Comparison of ENCODE assay signal across 13 mouse cellular contexts in the genomic region with DNA sequence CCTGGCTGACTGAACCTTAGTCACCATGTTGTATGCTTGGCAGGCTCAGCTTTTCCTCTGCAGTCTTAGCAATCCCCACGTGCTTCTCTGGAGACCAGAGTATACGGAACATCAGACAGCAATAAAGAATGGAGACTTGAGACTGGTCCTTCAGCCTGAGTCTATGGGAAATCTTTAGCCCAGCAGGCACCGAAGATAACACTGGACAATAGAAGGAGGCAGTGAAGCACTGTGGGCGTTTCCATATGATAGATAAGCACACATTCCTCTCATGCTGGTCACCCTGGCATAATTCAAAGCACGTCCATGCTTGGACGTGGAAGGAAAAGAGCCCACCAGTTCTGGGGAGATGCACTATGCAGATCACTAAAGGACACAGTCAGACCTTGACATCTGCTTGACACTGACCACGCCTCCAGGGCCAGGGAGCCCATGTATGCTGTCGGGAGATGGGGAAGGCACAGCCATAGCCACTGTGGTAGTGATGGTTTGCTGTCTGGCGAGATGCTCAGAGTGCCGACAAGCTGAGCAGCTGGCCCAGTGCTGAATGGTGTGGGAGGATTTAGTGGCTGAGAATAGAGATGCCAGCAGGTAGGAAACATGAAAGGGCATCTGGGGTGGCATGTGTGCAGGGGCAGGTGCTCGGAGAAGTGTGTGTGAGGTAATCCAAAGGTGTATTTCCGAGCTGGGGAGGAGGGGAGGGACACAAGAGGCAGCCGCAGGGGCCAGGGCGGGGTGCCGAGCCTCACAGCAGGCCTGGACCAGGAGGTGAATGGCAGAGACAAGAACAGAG. TPM values are rescaled to one million over a fixed set of nuclear protein-coding genes. Genes with fewer than 3 reads are reported as not detected.
DNase-seq lines count a peak whose midpoint lies in the region; ATAC-seq lines count a peak whose summit lies in the region.
"Had no signal": no experiment of that assay in that cellular context is flagged by ENCODE, and none has a peak within 500 bp of the region (broad histone marks: within the 10 kb centered on the region; RNA-seq: fewer than 3 reads in every experiment).

No protein-coding gene starts in this region.

- H3K4me3 ChIP-seq in heart, embryonic 10.5 days: no peak overlapping the region
- H3K4me3 ChIP-seq in limb, embryonic 13.5 days: no peak overlapping the region
- H3K4me3 ChIP-seq in limb, embryonic 10.5 days: no peak overlapping the region
- no peak overlapping the region for H3K4me3 ChIP-seq in neural tube, embryonic 15.5 days (replicated peaks)
- H3K4me3 ChIP-seq: forebrain, embryonic 15.5 days had no signal

- 0 out of 2 replicates have a peak overlapping the region, but pooled peaks have one; percentile 4 for H3K9ac ChIP-seq in limb, embryonic 13.5 days
- no peak overlapping the region for H3K9ac ChIP-seq in neural tube, embryonic 15.5 days (replicated peaks)
- H3K9ac ChIP-seq: forebrain, embryonic 15.5 days had no signal

- peak overlapping the region; percentile 69 for H3K27ac ChIP-seq in heart, embryonic 10.5 days
- no peak overlapping the region for H3K27ac ChIP-seq in limb, embryonic 13.5 days
- no peak overlapping the region for H3K27ac ChIP-seq in limb, embryonic 10.5 days
- no peak overlapping the region for H3K27ac ChIP-seq in neural tube, embryonic 15.5 days (replicated peaks)
- H3K27ac ChIP-seq: forebrain, embryonic 15.5 days had no signal

- H3K4me1 ChIP-seq in heart, embryonic 10.5 days: peaks cover 69% of the 10 kb centered on the region
- peaks cover 25% of the 10 kb centered on the region for H3K4me1 ChIP-seq in limb, embryonic 13.5 days
- peaks cover 9% of the 10 kb centered on the region; the same call in 1 of the 2 replicates for H3K4me1 ChIP-seq in limb, embryonic 10.5 days
- peaks cover 24% of the 10 kb centered on the region for H3K4me1 ChIP-seq in neural tube, embryonic 15.5 days

- H3K36me3 ChIP-seq in heart, embryonic 10.5 days: no peaks in the 10 kb centered on the region
- H3K36me3 ChIP-seq in limb, embryonic 13.5 days: no peaks in the 10 kb centered on the region
- H3K36me3 ChIP-seq in limb, embryonic 10.5 days: no peaks in the 10 kb centered on the region
- no peaks in the 10 kb centered on the region; the same call in 1 of the 2 replicates for H3K36me3 ChIP-seq in neural tube, embryonic 15.5 days
- H3K36me3 ChIP-seq: forebrain, embryonic 15.5 days had no signal

- WGBS in heart, embryonic 10.5 days: 41% methylated on average over 15 of the region's 15 CpGs
- 71% methylated on average over 15 of the region's 15 CpGs for WGBS in limb, embryonic 13.5 days
- WGBS in limb, embryonic 10.5 days: 73% methylated on average over 15 of the region's 15 CpGs
- WGBS in neural tube, embryonic 15.5 days: 67% methylated on average over 15 of the region's 15 CpGs

- no peaks in the 10 kb centered on the region for H3K27me3 ChIP-seq in heart, embryonic 10.5 days (ENCODE audit: insufficient read depth, poor library complexity, severe bottlenecking)
- H3K27me3 ChIP-seq in limb, embryonic 13.5 days: no peaks in the 10 kb centered on the region
- no peaks in the 10 kb centered on the region for H3K27me3 ChIP-seq in limb, embryonic 10.5 days (ENCODE audit: low read depth, poor library complexity, severe bottlenecking)
- H3K27me3 ChIP-seq in neural tube, embryonic 15.5 days (replicated peaks): no peaks in the 10 kb centered on the region
- H3K27me3 ChIP-seq: forebrain, embryonic 15.5 days had no signal

- DNase-seq in heart, embryonic 10.5 days (ENCODE audit: low spot score): no peak
- no peak for DNase-seq in heart, postnatal 25 days (ENCODE audit: low spot score)
- DNase-seq in limb, embryonic 10.5 days (ENCODE audit: low spot score): no peak
- DNase-seq in layer of hippocampus, adult 9-11 months: peak; percentile 78
- DNase-seq in lung, adult 18-20 months: no peak
- DNase-seq: lung, postnatal 14 days; retina, postnatal 1 day; thymus, adult 18-20 months had no signal

- no peak for ATAC-seq in limb, embryonic 13.5 days (ENCODE audit: low FRiP score, low read depth)
- peak; percentile 36 for ATAC-seq in megakaryocyte-erythroid progenitor cell, adult 5-6 weeks (replicated peaks; ENCODE audit: low FRiP score, low TSS enrichment, poor library complexity, severe bottlenecking)
- ATAC-seq in neural tube, embryonic 15.5 days (ENCODE audit: low FRiP score): no peak
- ATAC-seq: forebrain, embryonic 15.5 days; intestine, postnatal 0 days had no signal

- H3K9me3 ChIP-seq in heart, embryonic 10.5 days: no peaks in the 10 kb centered on the region
- H3K9me3 ChIP-seq in limb, embryonic 13.5 days: no peaks in the 10 kb centered on the region
- H3K9me3 ChIP-seq in limb, embryonic 10.5 days (replicated peaks): no peaks in the 10 kb centered on the region
- H3K9me3 ChIP-seq in neural tube, embryonic 15.5 days (replicated peaks): no peaks in the 10 kb centered on the region
- H3K9me3 ChIP-seq: forebrain, embryonic 15.5 days had no signal

- no peak overlapping the region for H3K4me2 ChIP-seq in limb, embryonic 13.5 days (replicated peaks)
- no peak overlapping the region for H3K4me2 ChIP-seq in neural tube, embryonic 15.5 days
- H3K4me2 ChIP-seq: forebrain, embryonic 15.5 days had no signal

- intact Hi-C loops in heart, postnatal 25 days (cut with DNase I): no loop called here

RNA-seq across cellular contexts. Expression of a gene that starts 8.1 kb away (rescaled TPM):
- polyA plus RNA-seq in heart, embryonic 10.5 days (2016; fragmentation: Nextera tagmentation; extraction: Ambion mirVana): 5.3 TPM in 2 replicates
- total RNA-seq in heart, postnatal 25 days (2021): 1 to 10 TPM; 8.3 to 9.4 TPM
- 9.1 and 10.2 TPM in 2 replicates for polyA plus RNA-seq in limb, embryonic 13.5 days (2015; fragmentation: Nextera tagmentation; extraction: Ambion mirVana)
- polyA plus RNA-seq in limb, embryonic 10.5 days (2016; fragmentation: Nextera tagmentation; extraction: Ambion mirVana): 3.9 and 8.7 TPM in 2 replicates
- 32.2 and 45.2 TPM in 2 replicates for total RNA-seq in megakaryocyte-erythroid progenitor cell, adult 5-6 weeks (2014; fragmentation: Nextera tagmentation)
- total RNA-seq in megakaryocyte-erythroid progenitor cell, adult 5-6 weeks (2017): 6.0 and 6.6 TPM in 2 replicates
- 21.0 and 24.0 TPM in 2 replicates for polyA plus RNA-seq in neural tube, embryonic 15.5 days (2015; fragmentation: Nextera tagmentation; extraction: Ambion mirVana)

RNA-seq across cellular contexts. Expression of a gene that starts 12.1 kb away (rescaled TPM):
- polyA plus RNA-seq in heart, embryonic 10.5 days (2016; fragmentation: Nextera tagmentation; extraction: Ambion mirVana): 1.9 and 3.6 TPM in 2 replicates
- total RNA-seq in heart, postnatal 25 days (2021): under 1 TPM; 0.64 to 0.73 TPM
- 14.5 and 14.9 TPM in 2 replicates for polyA plus RNA-seq in limb, embryonic 13.5 days (2015; fragmentation: Nextera tagmentation; extraction: Ambion mirVana)
- 6.7 and 10.7 TPM in 2 replicates for polyA plus RNA-seq in limb, embryonic 10.5 days (2016; fragmentation: Nextera tagmentation; extraction: Ambion mirVana)
- total RNA-seq in megakaryocyte-erythroid progenitor cell, adult 5-6 weeks (2014; fragmentation: Nextera tagmentation): 0.92 TPM in 2 replicates
- total RNA-seq in megakaryocyte-erythroid progenitor cell, adult 5-6 weeks (2017): 0.19 and 0.38 TPM in 2 replicates
- 5.9 and 6.0 TPM in 2 replicates for polyA plus RNA-seq in neural tube, embryonic 15.5 days (2015; fragmentation: Nextera tagmentation; extraction: Ambion mirVana)

RNA-seq across cellular contexts. Expression of a gene that starts 23.4 kb away (rescaled TPM):
- polyA plus RNA-seq in heart, embryonic 10.5 days (2016; fragmentation: Nextera tagmentation; extraction: Ambion mirVana): 9.9 and 10.0 TPM in 2 replicates
- 1 to 10 TPM; 1.7 to 2.2 TPM for total RNA-seq in heart, postnatal 25 days (2021)
- 15.8 and 16.3 TPM in 2 replicates for polyA plus RNA-seq in limb, embryonic 13.5 days (2015; fragmentation: Nextera tagmentation; extraction: Ambion mirVana)
- 24.1 and 24.5 TPM in 2 replicates for polyA plus RNA-seq in limb, embryonic 10.5 days (2016; fragmentation: Nextera tagmentation; extraction: Ambion mirVana)
- total RNA-seq in megakaryocyte-erythroid progenitor cell, adult 5-6 weeks (2014; fragmentation: Nextera tagmentation): 19.8 and 31.0 TPM in 2 replicates
- 16.8 and 18.0 TPM in 2 replicates for total RNA-seq in megakaryocyte-erythroid progenitor cell, adult 5-6 weeks (2017)
- polyA plus RNA-seq in neural tube, embryonic 15.5 days (2015; fragmentation: Nextera tagmentation; extraction: Ambion mirVana): 8.8 and 10.7 TPM in 2 replicates

RNA-seq across cellular contexts. Expression of a gene that starts 27.7 kb away (rescaled TPM):
- polyA plus RNA-seq in heart, embryonic 10.5 days (2016; fragmentation: Nextera tagmentation; extraction: Ambion mirVana): 538 and 598 TPM in 2 replicates
- total RNA-seq in heart, postnatal 25 days (2021): 100 to 1,000 TPM; 225 to 246 TPM
- polyA plus RNA-seq in limb, embryonic 13.5 days (2015; fragmentation: Nextera tagmentation; extraction: Ambion mirVana): 446 and 468 TPM in 2 replicates
- polyA plus RNA-seq in limb, embryonic 10.5 days (2016; fragmentation: Nextera tagmentation; extraction: Ambion mirVana): 414 and 422 TPM in 2 replicates
- 222 and 224 TPM in 2 replicates for total RNA-seq in megakaryocyte-erythroid progenitor cell, adult 5-6 weeks (2014; fragmentation: Nextera tagmentation)
- total RNA-seq in megakaryocyte-erythroid progenitor cell, adult 5-6 weeks (2017): 72.2 and 95.8 TPM in 2 replicates
- polyA plus RNA-seq in neural tube, embryonic 15.5 days (2015; fragmentation: Nextera tagmentation; extraction: Ambion mirVana): 1,457 and 1,659 TPM in 2 replicates

RNA-seq across cellular contexts. Expression of a gene that starts 33.7 kb away (rescaled TPM):
- polyA plus RNA-seq in heart, embryonic 10.5 days (2016; fragmentation: Nextera tagmentation; extraction: Ambion mirVana): 40.0 and 44.5 TPM in 2 replicates
- total RNA-seq in heart, postnatal 25 days (2021): 1 to 10 TPM; 9.1 to 9.6 TPM
- polyA plus RNA-seq in limb, embryonic 13.5 days (2015; fragmentation: Nextera tagmentation; extraction: Ambion mirVana): 36.9 and 38.1 TPM in 2 replicates
- 49.1 and 49.5 TPM in 2 replicates for polyA plus RNA-seq in limb, embryonic 10.5 days (2016; fragmentation: Nextera tagmentation; extraction: Ambion mirVana)
- 50.8 and 51.8 TPM in 2 replicates for total RNA-seq in megakaryocyte-erythroid progenitor cell, adult 5-6 weeks (2014; fragmentation: Nextera tagmentation)
- 13.1 and 19.8 TPM in 2 replicates for total RNA-seq in megakaryocyte-erythroid progenitor cell, adult 5-6 weeks (2017)
- polyA plus RNA-seq in neural tube, embryonic 15.5 days (2015; fragmentation: Nextera tagmentation; extraction: Ambion mirVana): 35.7 and 37.8 TPM in 2 replicates
